Mouse (Mus musculus): Measurements from ENCODE around the gene Odf3b.

The Odf3b gene

DNA sequence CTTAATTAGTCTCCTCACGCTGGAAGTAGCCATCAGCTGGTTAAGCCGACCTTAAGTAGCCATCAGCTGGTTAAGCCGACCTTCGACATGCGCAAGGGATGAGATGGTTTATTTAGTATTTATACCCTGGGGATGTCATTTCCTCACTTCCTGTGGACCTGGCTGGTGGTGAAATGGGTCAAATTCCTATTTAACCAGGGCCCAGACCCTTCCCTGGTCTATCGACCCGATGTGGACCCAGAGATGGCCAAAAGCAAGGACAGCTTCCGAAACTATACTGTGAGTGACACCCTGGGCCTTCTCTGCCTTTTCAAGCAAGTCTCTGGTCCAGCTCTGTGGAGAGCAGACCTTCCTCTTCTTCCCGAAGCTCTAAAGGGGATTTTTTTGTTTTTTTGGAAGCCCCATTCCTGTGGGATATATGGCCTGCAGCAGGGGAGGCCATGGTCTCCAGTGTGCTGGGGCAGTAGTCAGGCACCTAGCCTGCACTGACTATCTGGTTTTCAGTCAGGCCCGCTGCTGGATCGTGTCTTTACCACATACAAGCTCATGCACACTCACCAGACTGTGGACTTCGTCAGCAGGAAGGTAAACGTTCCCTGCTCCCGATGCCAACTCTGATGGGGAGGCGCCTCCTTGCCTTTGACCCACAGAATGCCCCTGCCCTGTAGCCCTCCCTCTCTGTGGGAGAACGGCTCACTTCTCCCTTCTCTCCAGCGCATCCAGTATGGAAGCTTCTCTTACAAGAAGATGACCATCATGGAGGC, 44.1 kb downstream of the Odf3b start:
- DNase-seq (ENCODE audit: inconsistent ontology term) = no peak

DNA sequence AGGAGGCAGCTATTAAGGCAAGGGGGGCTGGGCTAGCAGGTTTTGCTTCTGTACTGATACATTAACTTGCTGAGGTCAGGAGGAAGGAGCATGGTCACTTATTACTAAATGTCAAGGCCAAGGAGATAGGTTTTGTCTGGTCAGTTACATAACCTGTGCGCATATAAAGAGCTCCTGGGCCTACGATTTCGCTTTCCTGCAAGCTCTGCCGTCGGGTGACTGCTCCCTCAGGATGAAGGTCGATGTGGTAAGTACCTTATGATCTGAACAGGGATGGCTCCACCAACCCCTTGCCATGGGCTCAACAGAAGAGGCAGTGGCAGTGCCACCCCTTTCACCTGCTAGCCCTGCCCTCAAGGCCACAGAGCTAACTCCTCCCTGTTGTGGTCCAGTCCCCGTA, 44.8 kb downstream of the Odf3b start, which contains the start of gene Miox:
Miox (plus strand) TSS at position 128 of the 400 bp plus-strand sequence.
- no peak for DNase-seq (ENCODE audit: inconsistent ontology term)

All from Muller cell, postnatal 12 days (primary cell).